Mouse (Mus musculus) CH12.LX (cell line): ENCODE measurements around the gene Vac14. TPM values are rescaled to one million over a fixed set of nuclear protein-coding genes. Genes with fewer than 3 reads are reported as not detected.

Source experiments
- DNase-seq: peaks from one replicate; pipeline ENCODE4 v3.0.0-alpha.2; 2013; ENCODE audit errors: extremely low read depth
- H3K27ac ChIP-seq: 2 replicates; pipeline ENCODE4 v1.5.1; 2012; ENCODE audit warnings: low read depth, mild to moderate bottlenecking, control low read depth, moderate library complexity; ENCODE audit not compliant: insufficient read depth
- H3K27me3 ChIP-seq: replicated peaks from 2 replicates; pipeline ENCODE3; 2012; ENCODE audit warnings: inconsistent platforms
- H3K36me3 ChIP-seq, 2 experiments: replicated peaks in 1 of 2; 2 replicates each; pipeline versions ENCODE3 to v1.6.1; 2012; ENCODE audit warnings: inconsistent platforms in 1 of 2, low read length in 1 of 2, mild to moderate bottlenecking in 1 of 2, mixed read lengths in 1 of 2, moderate library complexity in 1 of 2; ENCODE audit not compliant: control insufficient read depth in 1 of 2, insufficient read depth in 1 of 2
- H3K4me1 ChIP-seq, 2 experiments: 2 replicates each; pipeline ENCODE4 v1.6.1; 2012; ENCODE audit warnings: inconsistent platforms in 1 of 2, moderate library complexity in 1 of 2; ENCODE audit not compliant: insufficient read depth in 2 of 2, control insufficient read depth in 1 of 2
- H3K4me2 ChIP-seq: 2 replicates; pipeline ENCODE4 v1.6.1; 2012; ENCODE audit warnings: low read depth, mild to moderate bottlenecking, control low read depth; ENCODE audit not compliant: poor library complexity, insufficient read depth, severe bottlenecking
- H3K4me3 ChIP-seq, 3 experiments: fragments of 150-350 bp in 1 of 3; sonication (generic) in 1 of 3; replicated peaks in 1 of 3; 2 replicates each; pipeline versions ENCODE3 to v1.5.1; 2011 to 2012; ENCODE audit warnings: low read depth in 2 of 3, low read length in 2 of 3, mild to moderate bottlenecking in 2 of 3, moderate library complexity in 2 of 3, control low read depth in 1 of 3, improper control_type of control experiment in 1 of 3, inconsistent platforms in 1 of 3, mixed read lengths in 1 of 3; ENCODE audit not compliant: poor library complexity in 1 of 3
- H3K79me2 ChIP-seq: replicated peaks from 2 replicates; pipeline ENCODE4 v1.6.1; 2012; ENCODE audit warnings: mild to moderate bottlenecking, moderate library complexity; ENCODE audit not compliant: control insufficient read depth, poor library complexity, insufficient read depth, severe bottlenecking; ENCODE audit errors: extremely low read depth
- H3K9ac ChIP-seq: 2 replicates; pipeline ENCODE4 v1.6.1; 2012; ENCODE audit warnings: low read depth, mild to moderate bottlenecking, control low read depth, moderate library complexity; ENCODE audit not compliant: insufficient read depth
- H3K9me3 ChIP-seq: replicated peaks from 2 replicates; pipeline ENCODE3; 2012; ENCODE audit warnings: low read length, inconsistent platforms, mixed read lengths
- CHD1 ChIP-seq: IDR thresholded peaks from 2 replicates; pipeline ENCODE4 v1.6.1; 2012; ENCODE audit warnings: low read depth, low read length, improper control_type of control experiment, inconsistent platforms
- CHD2 ChIP-seq: IDR thresholded peaks from 2 replicates; pipeline ENCODE4 v1.6.1; 2011; ENCODE audit warnings: low read length, improper control_type of control experiment
- CTCF ChIP-seq, 2 experiments: IDR thresholded peaks in 1 of 2; conservative IDR thresholded peaks in 1 of 2; 2 replicates each; pipeline ENCODE4 v1.5.1; 2011 to 2012; ENCODE audit warnings: low read depth in 2 of 2, low read length in 2 of 2, improper control_type of control experiment in 1 of 2, inconsistent platforms in 1 of 2, mild to moderate bottlenecking in 1 of 2, moderate library complexity in 1 of 2
- E2F4 ChIP-seq: IDR thresholded peaks from 2 replicates; pipeline ENCODE4 v1.6.1; 2011; ENCODE audit warnings: low read depth, low read length, improper control_type of control experiment; ENCODE audit not compliant: insufficient replicate concordance
- ETS1 ChIP-seq: conservative IDR thresholded peaks from 2 replicates; pipeline ENCODE4 v1.6.1; 2012; ENCODE audit warnings: low read depth, mild to moderate bottlenecking, inconsistent platforms, low read length, improper control_type of control experiment, moderate library complexity
- GABPA ChIP-seq: IDR thresholded peaks from 2 replicates; pipeline ENCODE4 v1.6.1; 2012; ENCODE audit warnings: low read depth, low read length, improper control_type of control experiment, inconsistent platforms; ENCODE audit not compliant: insufficient replicate concordance
- KAT2A ChIP-seq: IDR thresholded peaks from 2 replicates; pipeline ENCODE4 v1.6.1; 2012; ENCODE audit warnings: low read length, improper control_type of control experiment, inconsistent platforms; ENCODE audit not compliant: insufficient replicate concordance
- MAFK ChIP-seq: IDR thresholded peaks from 2 replicates; pipeline ENCODE4 v1.6.1; 2011; ENCODE audit warnings: low read length, improper control_type of control experiment; ENCODE audit not compliant: insufficient replicate concordance
- MAX ChIP-seq: IDR thresholded peaks from 2 replicates; pipeline ENCODE4 v1.6.1; 2011; ENCODE audit warnings: low read length, improper control_type of control experiment
- MAZ ChIP-seq: IDR thresholded peaks from 2 replicates; pipeline ENCODE4 v1.6.1; 2012; ENCODE audit warnings: low read depth, mild to moderate bottlenecking, inconsistent platforms, low read length, improper control_type of control experiment, moderate library complexity
- MEF2A ChIP-seq: IDR thresholded peaks from 2 replicates; pipeline ENCODE4 v1.6.1; 2014; ENCODE audit warnings: low read depth, mild to moderate bottlenecking, inconsistent platforms, low read length, improper control_type of control experiment, borderline replicate concordance
- MXI1 ChIP-seq: IDR thresholded peaks from 2 replicates; pipeline ENCODE4 v1.6.1; 2011; ENCODE audit warnings: mild to moderate bottlenecking, low read depth, low read length, improper control_type of control experiment
- NELFE ChIP-seq: IDR thresholded peaks from 2 replicates; pipeline ENCODE4 v1.6.1; 2011; ENCODE audit warnings: low read depth, low read length, improper control_type of control experiment
- NRF1 ChIP-seq: IDR thresholded peaks from 2 replicates; pipeline ENCODE4 v1.6.1; 2014; ENCODE audit warnings: low read depth, mild to moderate bottlenecking, inconsistent platforms, low read length, improper control_type of control experiment, moderate library complexity
- PAX5 ChIP-seq: IDR thresholded peaks from 2 replicates; pipeline ENCODE4 v1.6.1; 2012; ENCODE audit warnings: low read length, inconsistent platforms, mixed read lengths
- SMC3 ChIP-seq: IDR thresholded peaks from 2 replicates; pipeline ENCODE4 v1.6.1; 2011; ENCODE audit warnings: low read depth, low read length, improper control_type of control experiment
- TBP ChIP-seq: conservative IDR thresholded peaks from 2 replicates; pipeline ENCODE4 v1.6.1; 2011; ENCODE audit warnings: low read depth, low read length, improper control_type of control experiment
- UBTF ChIP-seq: IDR thresholded peaks from 2 replicates; pipeline ENCODE4 v1.6.1; 2012; ENCODE audit warnings: low read depth, mild to moderate bottlenecking, inconsistent platforms, low read length, improper control_type of control experiment, moderate library complexity
- USF1 ChIP-seq: IDR thresholded peaks from 2 replicates; pipeline ENCODE4 v1.6.1; 2014; ENCODE audit warnings: low read depth, mild to moderate bottlenecking, inconsistent platforms, low read length, improper control_type of control experiment
- ZC3H11A ChIP-seq: IDR thresholded peaks from 2 replicates; pipeline ENCODE4 v1.6.1; 2012; ENCODE audit warnings: low read depth, mild to moderate bottlenecking, inconsistent platforms, low read length, improper control_type of control experiment
- dilution Hi-C: fragments of 300-500 bp; cut with MboI; formaldehyde crosslinking; loops from 2 replicates; pipeline ENCODE4 v1.14.3; 2020; ENCODE audit warnings: low sequenced_read_pairs; ENCODE audit not compliant: extremely low pct_unique_long_range_greater_than_20kb, extremely low pct_ligation_motif_present
- in situ Hi-C: fragments of 300-500 bp; cut with MboI; formaldehyde crosslinking; loops from 3 replicates; pipeline ENCODE4 v1.14.3; 2019; ENCODE audit warnings: low sequenced_read_pairs, low pct_ligation_motif_present, low pct_unique_long_range_greater_than_20kb, mixed read lengths
- polyA plus RNA-seq: library from polyadenylated mRNA; unstranded; fragments of >175 nt; gene quantifications from 2 replicates; pipeline ENCODE4 v1.2.1, GENCODE M21; 2012; ENCODE audit warnings: low read depth; ENCODE audit not compliant: insufficient read length
- total RNA-seq, 2 experiments: library from RNA; depleted of rRNA; stranded (reverse); fragments of 300-350 nt in 1 of 2; fragments of >200 nt in 1 of 2; gene quantifications; 2 replicates each; pipeline ENCODE4 v1.2.3; 2012 to 2014

Vac14 gene
- total and polyA plus RNA-seq, 3 experiments = 20.9 to 73.8 (median 28.2) TPM

DNA sequence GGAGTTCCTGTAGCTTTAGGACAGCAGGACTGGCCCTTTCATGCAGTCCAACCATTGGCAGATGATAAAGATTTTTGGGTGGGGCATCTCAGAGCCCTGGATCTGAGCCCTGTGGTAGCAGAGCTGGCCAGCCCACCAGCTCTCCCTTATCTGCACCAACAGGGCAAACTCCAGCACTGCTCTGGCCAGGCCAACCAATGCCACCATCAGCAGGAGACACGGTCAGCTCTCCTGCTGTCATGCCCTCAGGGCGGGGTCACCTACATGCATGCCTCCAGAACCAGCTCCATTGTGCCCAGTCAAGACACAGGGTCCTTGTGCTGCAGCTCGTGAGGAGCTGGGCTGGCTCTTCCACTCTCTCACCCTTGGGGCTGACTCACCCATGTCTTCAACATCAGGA is 2.7 kb upstream of the Vac14 start:
- Histone ChIP-seq H3K4me1 (peaks cover 4 to 17% of the 10 kb centered on the region in 2 experiments; a peak in 3 of 4 replicates), H3K27ac (no peak overlapping the region), H3K4me2 (no peak overlapping the region), H3K4me3 (no peak overlapping the region), H3K79me2 (peaks cover 15% of the 10 kb centered on the region), H3K9ac (no peak overlapping the region), H3K27me3 (no peaks in the 10 kb centered on the region), H3K9me3 (no peaks in the 10 kb centered on the region), H3K36me3 (peaks cover 0 to 12% of the 10 kb centered on the region in 2 experiments)
- in situ Hi-C loops = no loop called here
- TF ChIP-seq E2F4 (no peak), TBP (no peak), NRF1 (no peak), MXI1 (no peak), KAT2A (no peak), SMC3 (no peak), CTCF (conservative IDR thresholded peaks at IDR 0.05 in 1 of 2, IDR thresholded peaks at IDR 0.05 in 1 of 2; ENCODE audit: low read depth in 2 of 2, low read length in 2 of 2) (no peak), USF1 (no peak), MAFK (no peak), PAX5 (no peak), UBTF (no peak), NELFE (no peak), CHD1 (no peak), CHD2 (no peak), ETS1 (no peak), GABPA (no peak), ZC3H11A (no peak)
- no peak for DNase-seq
- dilution Hi-C loops = no loop called here

DNA sequence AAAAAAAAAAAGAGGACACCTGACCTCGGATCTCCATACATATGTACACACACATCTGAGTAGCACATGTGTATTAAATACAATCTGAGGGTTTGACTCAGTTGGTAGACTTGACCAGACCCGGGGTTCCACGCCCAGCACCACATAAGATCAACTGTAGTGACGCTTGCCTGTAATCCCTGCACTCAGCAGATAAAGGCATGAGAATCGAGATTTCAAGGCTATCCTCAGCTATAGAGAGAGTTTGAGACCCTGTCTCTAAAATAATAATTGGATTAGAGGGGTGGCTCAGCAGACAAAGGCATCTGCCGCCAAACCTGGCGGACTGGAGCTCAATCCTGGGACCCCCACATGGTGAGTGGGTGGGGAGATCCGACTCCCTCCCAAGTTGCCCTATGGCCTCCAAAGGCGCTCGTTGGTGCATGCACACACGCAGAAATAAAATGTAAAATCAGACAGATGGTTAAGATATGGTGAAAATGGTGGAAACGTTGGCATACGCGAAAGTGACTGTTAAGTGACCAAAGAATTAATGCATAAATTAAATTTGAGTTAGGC is 505 bp upstream of the Vac14 start:
- TF ChIP-seq MAZ = no peak
- TF ChIP-seq MEF2A = no peak
- no peak for TF ChIP-seq MAX
- dilution Hi-C loops = no loop called here
- H3K4me1 ChIP-seq = peaks cover 4 to 35% of the 10 kb centered on the region in 2 experiments; a peak in 3 of 4 replicates

More for the DNA sequence above, 505 bp upstream of the Vac14 start:
- no peak for DNase-seq
- in situ Hi-C loops = no loop called here
- H3K36me3 ChIP-seq = peaks cover 0 to 21% of the 10 kb centered on the region in 2 experiments
- H3K4me2 ChIP-seq = peak overlapping the region; percentile 89; the same call in 1 of the 2 replicates
- no peak overlapping the region for H3K27ac ChIP-seq
- peaks cover 23% of the 10 kb centered on the region for H3K79me2 ChIP-seq
- H3K9me3 ChIP-seq = no peaks in the 10 kb centered on the region
- no peak overlapping the region for H3K9ac ChIP-seq
- no peaks in the 10 kb centered on the region for H3K27me3 ChIP-seq
- peak overlapping the region in 2 of 3 experiments; percentile 3 to 77 for H3K4me3 ChIP-seq
